Mouse (Mus musculus): ENCODE results near the gene Wnt7b.

Wnt7b gene

DNA sequence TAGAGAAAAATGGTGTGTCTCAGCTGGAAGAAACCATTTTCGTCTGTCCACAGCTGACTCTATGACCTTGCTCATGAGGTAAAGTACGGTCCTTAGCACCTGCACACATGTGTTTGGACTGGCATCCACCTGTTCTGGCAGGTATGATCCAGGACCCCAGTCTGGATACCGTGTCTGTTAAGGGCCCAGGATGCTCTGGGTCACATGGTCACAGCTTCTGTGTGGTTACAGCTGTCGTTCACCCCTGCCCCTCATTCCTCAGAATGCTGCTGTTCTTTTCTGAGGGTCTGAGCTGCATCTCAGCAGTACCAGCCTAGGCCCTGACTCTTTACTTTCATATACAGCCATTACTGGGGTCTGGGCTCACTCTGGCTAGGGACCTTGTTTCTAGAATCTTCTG is 18.9 kb upstream of the Wnt7b start:
- DNase-seq (ENCODE audit: low read depth, low spot score), result no peak

DNA sequence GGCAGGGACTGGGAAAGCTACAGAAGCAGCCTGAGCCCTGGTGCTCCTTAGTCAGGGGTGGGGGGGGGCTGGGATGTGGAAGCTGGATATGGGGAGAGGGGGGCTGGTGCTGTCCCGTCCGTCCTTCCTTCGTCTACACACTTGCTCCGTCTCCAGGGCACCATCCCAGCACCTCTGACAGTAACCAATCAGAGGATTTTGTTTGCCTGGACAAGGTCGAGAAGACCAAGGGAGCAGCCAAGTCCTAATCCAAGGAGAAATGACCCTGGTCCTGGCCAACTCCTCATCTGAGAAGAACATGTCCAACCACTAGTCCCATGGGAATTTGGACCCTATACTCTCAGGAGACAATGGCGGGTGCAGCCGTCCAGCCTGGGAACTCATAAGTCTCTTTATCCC is 18.4 kb upstream of the Wnt7b start:
- DNase-seq (ENCODE audit: low read depth, low spot score), result no peak

DNA sequence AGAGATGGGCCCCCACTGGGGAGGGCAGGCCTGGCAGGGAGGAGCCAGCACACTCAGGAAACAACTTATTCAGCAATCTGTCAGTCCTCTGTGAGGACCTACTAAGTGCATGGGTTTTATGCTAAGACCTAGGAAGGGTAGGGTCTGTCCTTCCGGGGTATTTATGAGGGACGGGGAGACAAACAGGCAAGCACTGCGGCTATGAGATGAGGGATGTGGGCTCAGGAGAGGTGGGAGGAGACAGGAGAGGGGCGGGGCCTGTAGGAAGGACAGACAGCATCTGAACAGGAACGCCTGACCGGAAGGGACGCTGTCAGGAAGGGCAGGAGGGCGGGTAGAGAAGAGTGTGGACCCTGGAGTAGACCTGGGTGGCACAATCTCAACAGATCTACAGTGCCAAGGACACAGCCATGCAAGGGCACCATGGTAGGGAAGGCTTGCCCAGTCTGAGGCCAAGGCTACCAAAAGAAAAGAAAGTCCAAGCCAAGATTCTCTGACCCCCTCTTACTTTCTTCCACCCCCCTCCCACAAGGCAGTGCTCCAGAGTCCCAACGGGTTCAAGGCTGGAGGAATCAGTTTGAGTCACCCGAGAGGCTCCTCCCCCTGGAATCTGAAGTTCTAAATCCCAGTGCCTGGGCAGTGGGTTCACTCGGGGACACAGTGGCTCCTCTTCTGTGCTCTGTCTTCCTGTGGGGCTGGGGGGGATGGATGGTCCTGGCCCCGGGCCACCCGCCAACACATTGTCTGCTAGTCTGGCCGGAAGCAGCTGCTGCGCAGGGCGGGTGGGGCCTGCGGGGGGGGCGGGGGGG is 17.8 kb upstream of the Wnt7b start:
- DNase-seq (ENCODE audit: low read depth, low spot score), result no peak

DNA sequence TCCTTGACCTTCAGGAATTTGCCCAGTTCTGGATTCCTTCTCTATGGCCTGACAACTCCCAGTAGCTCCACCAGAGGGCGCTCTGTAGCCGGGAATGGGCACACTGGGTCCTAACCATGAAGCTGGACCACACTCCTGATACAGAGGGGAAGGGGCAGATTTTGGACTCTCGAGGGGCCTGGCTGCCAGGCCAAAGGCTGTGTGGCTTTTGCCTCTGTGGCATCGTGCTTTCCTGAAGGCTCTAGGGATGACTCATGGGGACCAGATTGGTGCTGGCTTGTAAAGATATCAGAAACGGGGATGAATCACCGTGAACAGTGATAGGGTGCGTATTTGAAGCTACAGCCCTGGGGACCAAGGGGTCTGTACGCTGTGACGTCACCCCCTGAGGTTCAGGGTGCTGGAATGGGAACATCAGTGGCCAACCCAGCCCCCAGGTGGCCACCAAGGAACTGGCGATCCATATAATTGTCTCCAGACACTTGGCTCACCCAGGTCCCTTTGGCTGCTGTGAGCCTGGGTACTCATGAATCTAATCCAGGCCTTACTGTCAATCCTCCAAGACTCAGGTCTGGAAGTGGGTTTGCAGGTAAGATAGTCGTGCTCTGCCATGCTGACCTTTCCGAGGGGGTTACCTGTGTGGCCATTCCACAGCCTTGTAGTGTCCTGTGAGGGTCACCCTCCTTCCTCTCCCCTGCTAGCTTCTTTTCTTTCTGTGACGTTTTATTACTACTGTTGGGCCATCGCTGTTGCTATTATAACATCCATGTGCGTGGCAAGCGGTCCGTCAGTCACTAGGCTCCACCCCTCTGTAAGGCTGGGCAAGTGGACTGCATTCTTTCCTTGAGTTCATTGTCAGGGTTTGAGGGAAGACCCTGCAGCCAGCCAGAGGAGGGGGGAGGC is 17.0 kb upstream of the Wnt7b start:
- DNase-seq (ENCODE audit: low read depth, low spot score), result peak; percentile 70

DNA sequence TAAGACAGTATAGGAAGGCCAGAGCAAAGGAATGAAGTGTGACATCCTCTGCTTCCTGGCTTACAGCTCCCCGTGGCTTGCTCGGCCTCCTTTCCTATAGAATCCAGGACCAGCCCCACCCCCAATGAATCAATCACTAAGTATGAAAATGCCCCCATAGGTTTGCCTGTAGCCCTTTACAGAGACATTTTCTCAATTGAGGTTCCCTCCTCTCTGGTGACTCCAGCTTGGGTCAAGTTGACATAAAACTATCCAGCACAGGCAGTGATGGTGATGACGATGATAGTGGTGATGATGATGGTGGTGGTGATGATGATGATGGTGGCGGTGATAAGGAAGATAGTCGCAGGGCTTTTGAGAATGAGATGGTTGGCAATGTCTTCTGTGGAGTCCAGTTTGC is 16.2 kb upstream of the Wnt7b start:
- no peak for DNase-seq (ENCODE audit: low read depth, low spot score)

DNA sequence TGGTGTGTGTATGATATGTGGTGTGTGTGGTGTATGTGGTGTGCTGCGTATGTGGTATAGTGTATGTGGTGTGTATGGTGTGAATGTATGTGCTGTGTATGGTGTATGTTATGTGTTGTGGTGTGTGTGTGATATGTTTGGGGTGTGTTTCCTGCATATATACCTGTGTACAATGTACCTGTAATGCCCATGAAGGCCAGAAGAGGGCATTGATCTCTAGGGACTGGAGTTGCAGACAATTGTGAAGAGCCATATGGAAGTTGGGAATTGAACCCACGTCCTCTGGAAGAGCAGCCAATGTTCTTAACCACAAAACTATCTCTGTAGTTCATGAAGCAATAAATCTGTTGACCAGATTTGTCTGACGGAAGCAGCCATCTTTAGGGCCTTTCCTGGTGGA is 15.1 kb upstream of the Wnt7b start:
- peak; percentile 45 for DNase-seq (ENCODE audit: low read depth, low spot score)

DNA sequence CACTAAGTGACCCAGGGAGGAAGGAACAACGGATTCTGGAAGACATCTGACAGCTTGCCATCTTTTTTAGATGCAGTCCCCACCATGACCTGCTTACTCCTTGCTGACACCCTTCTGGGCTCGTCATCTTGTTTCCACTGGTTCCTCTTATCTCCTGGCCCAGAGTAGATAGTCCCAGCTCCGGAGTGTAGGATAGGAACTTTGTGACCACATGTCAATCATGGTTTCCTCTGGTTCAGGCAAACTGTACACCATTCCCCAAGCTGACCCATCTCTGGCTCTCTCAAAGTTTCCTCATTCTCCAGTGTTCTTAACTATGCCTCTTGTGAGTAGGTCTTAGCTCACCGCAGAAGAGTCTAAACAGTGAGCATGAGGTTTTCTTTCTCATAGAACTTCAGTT is 10.4 kb upstream of the Wnt7b start:
- no peak for DNase-seq (ENCODE audit: low read depth, low spot score)

DNA sequence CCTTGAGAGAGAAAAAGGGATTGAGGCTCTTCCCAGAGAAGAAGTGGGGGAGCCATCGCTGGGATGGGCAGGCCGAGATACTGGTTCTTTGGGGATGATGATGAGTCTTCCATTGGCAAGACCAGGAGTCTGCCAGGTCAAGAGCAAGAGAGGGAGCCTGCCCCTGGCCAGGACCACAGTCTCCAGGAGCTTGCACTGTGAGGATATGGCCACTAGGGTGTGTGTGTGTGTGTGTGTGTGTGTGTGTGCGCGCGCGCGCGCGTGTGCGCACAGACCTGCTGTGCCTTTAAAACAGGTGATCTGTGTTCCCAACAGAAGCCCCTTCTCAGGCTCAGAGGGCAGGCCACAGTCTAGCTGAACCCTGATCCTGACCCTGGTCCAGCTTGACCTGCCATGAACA is 8.6 kb upstream of the Wnt7b start:
- peak; percentile 68 for DNase-seq (ENCODE audit: low read depth, low spot score)

DNA sequence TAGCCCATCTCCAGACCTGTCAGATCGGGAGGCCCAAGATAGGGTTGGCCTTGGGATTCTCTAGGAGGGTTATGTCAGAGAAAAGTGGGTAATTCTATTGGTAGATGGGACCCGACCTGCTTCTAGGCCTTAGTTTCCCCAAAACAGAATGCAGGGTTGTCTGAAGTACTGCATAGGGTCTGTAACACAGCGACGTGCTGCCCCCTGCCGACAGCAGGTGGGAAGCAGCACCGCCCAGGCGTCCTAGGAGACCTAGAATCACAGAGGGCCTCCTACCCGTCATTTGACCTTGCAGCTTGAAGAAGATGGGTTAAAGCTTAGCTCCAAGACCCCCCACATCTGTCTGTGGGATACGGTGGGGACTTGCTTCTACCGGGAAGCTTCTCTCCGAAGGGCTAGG is 1.2 kb upstream of the Wnt7b start:
- DNase-seq (ENCODE audit: low read depth, low spot score), result peak; percentile 85

DNA sequence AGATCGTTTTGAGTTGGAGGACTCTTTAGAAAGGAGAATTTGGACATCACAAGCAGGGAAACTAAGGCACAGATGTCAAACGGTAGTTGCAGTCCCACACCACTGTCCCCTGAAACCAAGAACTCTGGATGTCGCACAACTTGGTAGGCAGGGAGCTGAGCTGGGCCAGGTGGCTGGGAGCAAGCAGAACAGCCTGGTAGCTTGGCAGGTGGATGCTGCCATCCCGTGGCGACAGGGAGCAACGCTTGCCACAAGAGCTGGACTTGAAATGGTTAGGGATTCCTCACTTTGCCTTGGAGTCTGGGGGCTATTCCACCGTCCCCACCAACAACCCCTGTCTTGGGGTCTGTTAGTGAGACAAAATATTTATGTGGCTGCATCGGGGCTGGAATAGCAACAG is 751 bp upstream of the Wnt7b start:
- DNase-seq (ENCODE audit: low read depth, low spot score), result peak; percentile 93

DNA sequence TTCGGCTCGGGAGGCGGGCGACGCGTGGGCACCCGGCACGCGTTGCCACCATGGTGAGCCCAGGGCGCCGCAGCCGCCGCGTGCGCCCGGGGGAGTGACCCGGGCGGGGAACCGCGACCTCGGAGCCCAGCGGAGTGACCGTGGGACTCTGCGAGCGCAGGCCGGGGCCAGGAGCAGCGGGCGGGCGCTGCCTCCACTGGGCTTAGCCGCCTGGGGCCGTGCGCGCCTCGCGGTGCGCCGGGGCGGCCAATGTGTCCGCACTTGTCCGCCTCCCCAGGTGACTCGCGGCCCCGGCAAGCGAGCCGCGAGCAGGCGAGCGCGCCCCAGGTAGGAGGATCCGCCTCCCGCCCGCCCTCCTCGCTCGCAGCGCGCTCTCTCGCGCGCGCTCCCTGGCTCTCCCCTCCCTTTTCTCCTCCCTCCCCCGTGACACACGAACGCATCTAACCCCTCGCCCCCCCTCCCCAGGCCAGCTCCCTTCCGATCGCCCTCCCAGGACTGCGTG is 659 bp downstream of the Wnt7b start:
- peak; percentile 52 for DNase-seq (ENCODE audit: low read depth, low spot score)

DNA sequence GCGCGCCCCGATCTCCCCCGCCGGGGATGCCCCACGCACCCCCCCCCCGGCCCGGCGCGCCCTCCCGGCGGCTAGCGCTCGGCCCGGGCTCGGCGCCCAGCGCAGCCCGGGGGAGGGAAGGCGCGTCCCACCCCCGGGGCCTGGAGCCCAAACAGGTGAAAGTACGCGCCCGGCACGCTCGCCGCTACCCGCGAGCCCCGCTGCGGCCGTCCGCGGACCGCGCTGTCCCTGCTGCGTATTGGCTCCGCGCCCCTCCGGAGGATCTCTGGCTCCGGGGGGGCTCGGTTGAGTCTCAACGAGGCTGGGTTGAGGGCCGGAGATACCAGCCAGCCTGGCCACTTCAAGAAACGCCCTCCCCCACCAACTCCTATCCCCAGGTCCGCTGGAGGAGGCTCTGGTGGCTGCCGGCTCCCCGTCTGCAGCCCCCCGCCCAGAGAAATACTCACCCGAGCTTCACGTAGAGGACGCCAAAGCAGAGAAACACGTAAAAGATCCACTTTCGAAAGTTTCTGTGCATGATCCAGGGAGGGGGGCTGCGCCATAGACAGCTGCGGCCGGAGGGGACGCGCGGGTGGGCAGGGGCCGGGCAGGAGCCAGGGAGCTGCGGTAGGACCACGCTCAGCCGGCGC is 1.2 kb downstream of the Wnt7b start:
- peak; percentile 43 for DNase-seq (ENCODE audit: low read depth, low spot score)

DNA sequence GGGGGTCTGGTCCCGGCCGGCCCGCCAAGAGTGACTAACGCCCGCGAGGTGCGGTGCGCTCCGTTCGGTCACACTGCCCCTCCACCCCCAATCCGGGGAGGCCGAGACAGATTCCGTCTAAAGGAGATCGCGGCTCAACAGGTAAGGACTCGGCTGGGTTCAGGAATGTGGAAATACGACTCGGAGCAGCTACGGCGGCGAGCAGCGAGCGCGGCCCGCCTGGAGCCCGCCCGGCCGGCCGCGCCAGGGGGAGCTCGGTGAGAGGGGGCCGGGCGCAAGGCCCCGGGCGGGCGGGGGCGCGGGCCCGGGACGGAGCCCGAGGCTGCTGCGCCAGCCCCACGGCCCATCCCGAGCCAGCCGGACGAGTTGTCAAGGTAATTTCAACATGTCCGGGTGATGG is 1.8 kb downstream of the Wnt7b start:
- DNase-seq (ENCODE audit: low read depth, low spot score), result no peak

DNA sequence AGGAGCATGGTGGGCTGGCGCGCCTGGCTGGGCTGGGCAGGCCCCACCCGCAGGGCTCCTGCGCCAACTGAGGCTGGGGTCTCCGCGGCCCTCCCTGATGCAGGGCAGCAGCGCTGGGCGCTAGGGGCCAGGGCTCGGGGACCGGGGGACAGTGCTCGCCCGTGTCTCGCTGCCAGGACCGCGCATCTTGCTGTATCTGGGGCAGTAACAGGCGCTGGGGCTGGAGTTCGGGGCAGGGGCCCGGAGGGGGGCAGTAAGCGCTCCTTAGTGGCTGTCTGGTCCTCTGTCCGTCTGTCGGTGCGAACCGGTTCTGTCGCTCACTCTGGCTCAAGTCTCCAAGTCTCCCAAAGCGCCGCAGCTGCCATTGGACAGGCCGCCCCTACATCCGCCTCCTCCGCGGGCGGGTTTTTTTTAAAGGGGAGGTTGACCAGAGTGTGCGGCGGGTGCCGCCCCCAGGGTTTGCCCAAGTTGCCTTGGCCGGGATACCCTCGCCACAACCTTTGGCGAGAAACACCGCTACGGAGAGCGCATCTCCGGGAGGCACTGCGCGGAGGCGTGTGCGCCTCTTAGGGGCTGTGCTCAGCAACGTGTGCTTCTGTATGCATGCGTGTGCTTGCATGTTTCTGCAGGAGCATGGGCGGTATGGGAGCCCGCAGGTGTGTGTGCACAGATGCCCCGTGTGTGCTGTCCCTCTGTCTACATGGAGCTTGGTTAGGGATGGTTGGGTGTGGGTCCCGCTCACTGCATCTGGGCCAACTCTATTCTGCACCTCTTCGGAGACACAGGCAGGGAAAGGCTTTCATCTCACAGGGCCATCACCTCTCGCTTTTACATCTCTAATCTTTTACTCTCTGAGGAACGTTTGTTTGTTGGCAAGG is 4.5 kb downstream of the Wnt7b start:
- DNase-seq (ENCODE audit: low read depth, low spot score), result peak; percentile 61

DNA sequence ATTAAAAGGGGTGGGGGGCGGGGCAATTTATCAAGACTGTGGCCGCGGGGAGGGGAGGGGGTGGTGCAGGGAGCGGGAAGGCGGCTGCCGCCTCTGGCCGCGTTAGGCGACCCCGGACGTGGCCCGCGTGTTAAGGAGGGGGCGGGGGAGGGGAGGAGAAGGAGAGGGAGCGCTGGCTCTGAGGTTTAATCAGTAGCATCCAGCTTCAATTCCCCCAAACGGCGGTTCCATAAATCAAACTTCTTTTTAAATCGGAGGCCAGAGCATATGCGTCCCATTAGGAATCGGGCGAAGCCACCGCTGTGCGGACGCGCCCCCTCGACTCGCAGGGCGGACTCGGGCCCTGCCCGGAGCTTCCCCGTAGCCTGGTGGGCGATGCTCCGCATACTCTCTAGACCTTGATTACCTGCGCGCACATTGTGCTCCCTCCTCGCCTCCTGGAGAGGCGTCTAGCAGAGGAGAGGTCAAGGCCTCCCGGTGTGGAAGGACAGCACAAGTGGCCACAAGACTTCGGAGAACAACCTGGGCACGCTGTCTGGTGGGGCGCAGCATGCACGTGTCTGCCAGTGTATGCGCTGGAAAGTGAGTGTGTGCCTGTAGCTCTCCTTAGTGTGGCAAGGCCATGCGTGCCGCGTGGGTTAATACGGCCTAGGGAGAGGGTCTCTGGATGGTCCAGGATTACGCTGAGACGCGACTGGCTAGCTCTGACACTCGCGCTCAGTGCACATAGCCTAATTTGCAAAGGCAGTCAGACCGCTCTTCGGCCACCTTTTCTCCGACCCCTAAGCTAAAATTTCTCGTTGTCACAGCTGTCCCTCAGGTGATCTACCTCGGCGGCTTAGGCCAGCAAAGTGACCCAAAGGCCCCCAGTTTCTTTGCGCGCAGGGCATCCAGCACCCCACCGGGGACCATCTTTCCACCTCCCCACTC is 5.5 kb downstream of the Wnt7b start:
- DNase-seq (ENCODE audit: low read depth, low spot score), result peak; percentile 56

DNA sequence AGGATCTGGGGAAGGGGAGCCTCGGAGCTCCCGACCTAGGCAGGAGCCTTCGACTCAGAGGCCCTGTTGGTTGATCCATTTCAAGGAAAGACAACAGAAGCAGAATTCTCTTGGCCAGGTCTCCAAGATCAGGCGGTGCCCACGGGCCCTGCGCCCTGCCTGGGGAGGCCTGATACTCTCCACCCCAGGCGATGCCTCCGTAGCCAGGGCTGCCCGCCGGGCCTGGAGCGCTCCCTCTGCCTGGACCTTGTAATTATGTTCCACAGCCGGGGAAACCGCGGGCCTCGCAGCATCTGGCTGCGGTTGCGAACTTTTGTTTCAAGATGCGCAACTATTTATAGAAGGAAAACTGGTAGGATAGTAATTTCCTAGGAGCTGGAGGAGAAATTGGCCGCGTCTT is 6.2 kb downstream of the Wnt7b start:
- DNase-seq (ENCODE audit: low read depth, low spot score), result peak; percentile 47

DNA sequence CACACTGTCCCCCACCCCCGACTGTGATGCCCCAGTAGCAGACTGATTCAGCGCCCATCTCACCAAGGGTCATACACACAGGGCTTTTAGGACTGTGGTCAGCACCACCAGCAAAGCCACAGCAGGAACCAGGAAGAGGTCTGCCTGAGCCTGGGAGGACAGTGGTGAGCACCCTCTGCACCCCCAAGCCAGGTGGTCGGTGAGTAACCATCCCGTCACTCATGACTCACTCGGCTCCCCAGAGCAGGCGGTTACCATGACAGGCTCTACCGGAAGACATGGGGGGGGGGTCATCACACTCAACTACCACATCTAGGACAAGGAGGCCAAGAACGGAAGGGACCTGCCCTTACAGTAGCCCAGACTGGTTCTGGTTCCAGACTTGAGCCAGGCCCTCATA is 7.7 kb downstream of the Wnt7b start:
- no peak for DNase-seq (ENCODE audit: low read depth, low spot score)

DNA sequence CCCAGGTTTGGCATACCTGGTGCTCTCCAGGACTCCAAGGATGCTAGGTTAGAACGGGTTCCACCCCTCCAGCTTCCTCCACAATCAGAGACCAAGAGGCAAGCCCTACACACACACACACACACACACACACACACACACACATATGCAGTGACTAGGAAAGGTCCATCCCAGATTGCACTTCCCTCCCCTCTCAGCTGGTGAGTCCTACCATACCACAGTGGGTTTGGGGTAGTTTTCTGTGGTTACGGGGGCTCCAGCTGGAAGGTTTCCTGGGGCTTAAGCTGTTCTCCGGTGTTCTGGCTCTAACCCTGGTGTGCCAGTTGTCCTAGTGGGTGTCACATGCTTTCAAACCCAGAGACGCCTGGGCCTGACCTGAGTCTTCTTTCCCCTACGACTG is 8.2 kb downstream of the Wnt7b start:
- no peak for DNase-seq (ENCODE audit: low read depth, low spot score)

DNA sequence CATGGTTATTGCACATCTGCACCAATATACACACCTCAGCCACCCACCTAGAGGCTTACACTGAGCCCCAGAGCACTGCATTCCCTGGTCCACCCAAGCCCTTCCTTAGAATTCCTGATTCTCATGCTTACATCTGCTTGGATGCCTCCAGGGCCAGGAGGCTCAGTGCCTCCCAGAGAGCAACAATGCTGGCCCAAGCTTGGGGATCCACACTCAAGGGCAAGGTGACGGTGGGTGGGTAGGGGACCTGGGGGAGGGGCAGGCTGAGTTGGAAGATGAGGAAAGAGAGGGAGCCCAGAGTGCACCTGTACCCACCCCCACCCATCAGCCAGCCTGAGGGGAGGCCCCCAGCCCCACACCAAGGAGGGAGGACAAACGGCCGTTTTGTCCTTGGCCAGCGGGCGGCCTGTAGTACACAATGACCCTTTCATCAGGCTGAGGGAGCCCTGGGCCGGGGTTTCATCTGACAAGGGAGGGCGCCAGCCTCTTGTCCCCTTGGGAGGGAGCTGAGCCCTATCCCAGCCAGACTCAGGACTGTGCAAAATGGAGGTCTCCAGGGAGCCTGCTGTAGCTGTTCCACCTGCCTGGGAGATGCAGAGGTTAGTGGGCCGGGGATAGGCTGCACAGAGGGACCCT is 9.5 kb downstream of the Wnt7b start:
- DNase-seq (ENCODE audit: low read depth, low spot score), result peak; percentile 43
